In the genomic region with DNA sequence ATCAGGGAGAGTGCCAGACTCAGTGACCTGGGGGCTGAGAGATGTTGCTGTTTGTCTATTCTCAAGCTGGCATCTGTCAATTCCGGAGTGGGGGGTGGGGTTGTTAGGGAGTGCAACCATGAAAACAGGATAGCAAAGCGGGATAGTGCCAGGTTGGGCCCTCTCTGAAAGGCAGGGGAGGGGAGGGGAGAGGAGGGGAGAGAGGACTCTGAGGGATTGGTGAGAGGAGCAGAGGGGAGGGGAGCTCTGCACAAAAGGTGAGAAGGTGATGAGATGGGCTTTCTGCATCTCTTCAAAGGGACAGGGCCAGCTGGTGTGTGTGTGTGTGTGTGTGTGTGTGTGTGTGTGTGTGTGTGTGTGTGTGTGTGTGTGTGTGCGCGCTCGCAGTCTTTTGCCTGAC, we compare ENCODE assay signal across 27 mouse cellular contexts.
DNase-seq lines count a peak whose midpoint lies in the region; ATAC-seq and TF ChIP-seq lines count a peak whose summit lies in the region.
"Had no signal": no experiment of that assay in that cellular context is flagged by ENCODE, and none has a peak within 500 bp of the region (broad histone marks: within the 10 kb centered on the region; RNA-seq: fewer than 3 reads in every experiment).

No protein-coding gene starts in this region.

- 45% methylated on average over 5 of the region's 5 CpGs for WGBS in kidney, embryonic 14.5 days
- 43% methylated on average over 5 of the region's 5 CpGs for WGBS in kidney, adult 2 months

- no peaks in the 10 kb centered on the region for H3K4me1 ChIP-seq in kidney, embryonic 14.5 days (ENCODE audit: control insufficient read depth, insufficient read depth, low read length)
- no peaks in the 10 kb centered on the region for H3K4me1 ChIP-seq in kidney, adult 2 months (ENCODE audit: control insufficient read depth, insufficient read depth, low read length)
- H3K4me1 ChIP-seq: forebrain, embryonic 10.5 days; forebrain, embryonic 15.5 days; heart, embryonic 15.5 days; hindbrain, embryonic 10.5 days; hindbrain, embryonic 13.5 days; intestine, embryonic 15.5 days had no signal

- no peak for TF ChIP-seq POLR2A in kidney, adult 2 months (IDR thresholded peaks at IDR 0.05; ENCODE audit: low read depth, low read length)

- no peak overlapping the region for H3K9ac ChIP-seq in kidney, embryonic 14.5 days (ENCODE audit: low read depth, low read length)
- H3K9ac ChIP-seq: forebrain, embryonic 15.5 days; heart, embryonic 15.5 days; hindbrain, embryonic 13.5 days; intestine, embryonic 15.5 days had no signal

- TF ChIP-seq CTCF in kidney, adult 2 months (conservative IDR thresholded peaks at IDR 0.05; ENCODE audit: insufficient read depth, insufficient read length, low read depth, low read length), result no peak

- peak; percentile 57; the same call in 1 of the 2 replicates for ATAC-seq in kidney, embryonic 14.5 days (ENCODE audit: low FRiP score, low TSS enrichment)
- ATAC-seq in frontal cortex, adult (ENCODE audit: low TSS enrichment), result no peak
- ATAC-seq: forebrain, embryonic 15.5 days; hindbrain, embryonic 16.5 days; intestine, embryonic 15.5 days; Patski had no signal

- no peak overlapping the region for H3K27ac ChIP-seq in kidney, embryonic 14.5 days (ENCODE audit: low read depth, low read length)
- no peak overlapping the region for H3K27ac ChIP-seq in kidney, adult 2 months (ENCODE audit: insufficient read depth, low read depth, low read length)
- H3K27ac ChIP-seq: forebrain, embryonic 10.5 days; forebrain, embryonic 15.5 days; heart, embryonic 15.5 days; hindbrain, embryonic 10.5 days; hindbrain, embryonic 13.5 days; intestine, embryonic 15.5 days had no signal

- no peaks in the 10 kb centered on the region for H3K9me3 ChIP-seq in kidney, embryonic 14.5 days (ENCODE audit: control insufficient read depth, low read length)
- H3K9me3 ChIP-seq: forebrain, embryonic 10.5 days; forebrain, embryonic 15.5 days; G1E; heart, embryonic 15.5 days; hindbrain, embryonic 10.5 days; hindbrain, embryonic 13.5 days; intestine, embryonic 15.5 days had no signal

- H3K27me3 ChIP-seq in kidney, embryonic 14.5 days (ENCODE audit: control insufficient read depth, insufficient read depth, low read length), result no peaks in the 10 kb centered on the region
- H3K27me3 ChIP-seq in kidney, adult 2 months (replicated peaks; ENCODE audit: control insufficient read depth, insufficient read depth, low read length), result no peaks in the 10 kb centered on the region
- H3K27me3 ChIP-seq: CH12.LX; forebrain, embryonic 15.5 days; heart, embryonic 15.5 days; hindbrain, embryonic 13.5 days; intestine, embryonic 15.5 days; Patski had no signal

- no peak overlapping the region for H3K4me2 ChIP-seq in kidney, embryonic 14.5 days (replicated peaks; ENCODE audit: low read depth, low read length)
- H3K4me2 ChIP-seq: forebrain, embryonic 15.5 days; heart, embryonic 11.5 days; heart, embryonic 15.5 days; hindbrain, embryonic 13.5 days; intestine, embryonic 15.5 days had no signal

- peak; percentile 2 for DNase-seq in embryo, embryonic 9.5 days (ENCODE audit: extremely low spot score)
- no peak for DNase-seq in embryo, embryonic 11 days
- no peak for DNase-seq in kidney, adult 2 months
- peak; percentile 1 for DNase-seq in retina, postnatal 1 day
- DNase-seq in retina, embryonic 14.5 days (ENCODE audit: low spot score), result no peak
- DNase-seq: adrenal gland, postnatal 10 days; adrenal gland, postnatal 36 days; B cell, adult 2 months; cerebellum, adult 11-12 months; cerebellum, adult 8-10 months; gastrocnemius, postnatal 10 days; gastrocnemius, postnatal 36 days; heart, postnatal 10 days; heart, postnatal 36 days had no signal

- no peaks in the 10 kb centered on the region for H3K36me3 ChIP-seq in kidney, embryonic 14.5 days (ENCODE audit: control insufficient read depth, insufficient read depth, low read length)
- H3K36me3 ChIP-seq in kidney, adult 2 months (ENCODE audit: control insufficient read depth, insufficient read depth, low read length), result no peaks in the 10 kb centered on the region
- H3K36me3 ChIP-seq: forebrain, embryonic 10.5 days; forebrain, embryonic 15.5 days; G1E; heart, embryonic 15.5 days; hindbrain, embryonic 10.5 days; hindbrain, embryonic 13.5 days; intestine, embryonic 15.5 days had no signal

- H3K4me3 ChIP-seq in kidney, embryonic 14.5 days (ENCODE audit: low read length), result no peak overlapping the region
- no peak overlapping the region for H3K4me3 ChIP-seq in kidney, adult 2 months (ENCODE audit: insufficient read depth, low read depth, low read length)
- H3K4me3 ChIP-seq: forebrain, embryonic 10.5 days; forebrain, embryonic 15.5 days; heart, embryonic 15.5 days; hindbrain, embryonic 10.5 days; hindbrain, embryonic 13.5 days; intestine, embryonic 15.5 days had no signal

Comparison
In these comparisons a context has a peak if more than half of its experiments do, and no peak if none do; other contexts are left out.
1. DNase-seq: peak in embryo, embryonic 9.5 days (single experiment) and retina, postnatal 1 day (single experiment); none in embryo, embryonic 11 days (single experiment), kidney, adult 2 months (single experiment) and retina, embryonic 14.5 days (single experiment).